Mouse (Mus musculus): ENCODE data around the gene Hrk. TPM values are rescaled to one million over a fixed set of nuclear protein-coding genes. Genes with fewer than 3 reads are reported as not detected.

Hrk gene
- polyA plus RNA-seq, 1 experiment from 2014 or later: 4.0 TPM

GRCm38 (mm10) chr5:118188356-118188755 is 23.9 kb downstream of the Hrk start:
- H3K36me3 ChIP-seq: no peaks in the 10 kb centered on the region
- H3K9ac ChIP-seq (replicated peaks): no peak overlapping the region
- H3K4me3 ChIP-seq (replicated peaks): no peak overlapping the region
- H3K27ac ChIP-seq (replicated peaks): no peak overlapping the region
- WGBS: 50% methylated on average over 6 of the region's 6 CpGs
- no peak for ATAC-seq (ENCODE audit: low FRiP score)
- H3K9me3 ChIP-seq (replicated peaks): no peaks in the 10 kb centered on the region
- no peak overlapping the region for H3K4me2 ChIP-seq
- H3K4me1 ChIP-seq: peaks cover 19% of the 10 kb centered on the region
- H3K27me3 ChIP-seq (replicated peaks): no peaks in the 10 kb centered on the region

GRCm38 (mm10) chr5:118190491-118190890 is 26.0 kb downstream of the Hrk start:
- no peaks in the 10 kb centered on the region for H3K9me3 ChIP-seq (replicated peaks)
- no peak overlapping the region for H3K9ac ChIP-seq (replicated peaks)
- ATAC-seq (ENCODE audit: low FRiP score): no peak
- no peaks in the 10 kb centered on the region for H3K36me3 ChIP-seq
- 91% methylated on average over 9 of the region's 9 CpGs for WGBS
- peaks cover 19% of the 10 kb centered on the region for H3K4me1 ChIP-seq
- H3K4me3 ChIP-seq (replicated peaks): no peak overlapping the region
- no peak overlapping the region for H3K27ac ChIP-seq (replicated peaks)
- H3K27me3 ChIP-seq (replicated peaks): 0 out of 2 replicates have a peak, but pooled peaks cover 3% of the 10 kb centered on the region
- no peak overlapping the region for H3K4me2 ChIP-seq

GRCm38 (mm10) chr5:118192221-118192620 is 27.8 kb downstream of the Hrk start:
- WGBS: 7% methylated on average over 18 of the region's 18 CpGs
- Histone ChIP-seq H3K9ac (replicated peaks) (no peak overlapping the region), H3K27ac (replicated peaks) (no peak overlapping the region), H3K4me3 (replicated peaks) (no peak overlapping the region), H3K36me3 (no peaks in the 10 kb centered on the region), H3K27me3 (replicated peaks) (0 out of 2 replicates have a peak, but pooled peaks cover 3% of the 10 kb centered on the region), H3K4me2 (no peak overlapping the region), H3K9me3 (replicated peaks) (no peaks in the 10 kb centered on the region), H3K4me1 (peaks cover 13% of the 10 kb centered on the region)
- ATAC-seq (ENCODE audit: low FRiP score): no peak

GRCm38 (mm10) chr5:118197421-118197820 is 33.0 kb downstream of the Hrk start:
- WGBS: 72% methylated on average over 13 of the region's 13 CpGs
- no peak for ATAC-seq (ENCODE audit: low FRiP score)
- H3K27ac ChIP-seq (replicated peaks): no peak overlapping the region

GRCm38 (mm10) chr5:118199670-118200069 is 35.2 kb downstream of the Hrk start:
- no peak overlapping the region for H3K27ac ChIP-seq (replicated peaks)
- WGBS: 57% methylated on average over 5 of the region's 5 CpGs
- H3K4me3 ChIP-seq (replicated peaks): no peak overlapping the region
- no peaks in the 10 kb centered on the region for H3K9me3 ChIP-seq (replicated peaks)
- no peak for ATAC-seq (ENCODE audit: low FRiP score)
- no peaks in the 10 kb centered on the region for H3K27me3 ChIP-seq (replicated peaks)
- no peak overlapping the region for H3K9ac ChIP-seq (replicated peaks)
- no peak overlapping the region for H3K4me2 ChIP-seq
- H3K4me1 ChIP-seq: no peaks in the 10 kb centered on the region
- H3K36me3 ChIP-seq: peaks cover 26% of the 10 kb centered on the region

More at GRCm38 (mm10) chr5:118197421-118197820, 33.0 kb downstream of the Hrk start:
- H3K36me3 ChIP-seq: peaks cover 24% of the 10 kb centered on the region
- H3K27me3 ChIP-seq (replicated peaks): 0 out of 2 replicates have a peak, but pooled peaks cover 3% of the 10 kb centered on the region
- H3K4me2 ChIP-seq: no peak overlapping the region
- no peak overlapping the region for H3K4me3 ChIP-seq (replicated peaks)
- no peaks in the 10 kb centered on the region for H3K9me3 ChIP-seq (replicated peaks)
- H3K4me1 ChIP-seq: peaks cover 7% of the 10 kb centered on the region; the same call in 1 of the 2 replicates
- no peak overlapping the region for H3K9ac ChIP-seq (replicated peaks)

- H3K27ac ChIP-seq (replicated peaks): no peak overlapping the region
- H3K4me3 ChIP-seq (replicated peaks): no peak overlapping the region
- H3K36me3 ChIP-seq: peaks cover 30% of the 10 kb centered on the region
- no peak for ATAC-seq (ENCODE audit: low FRiP score)
- WGBS: 37% methylated on average over 16 of the region's 16 CpGs
- no peaks in the 10 kb centered on the region for H3K9me3 ChIP-seq (replicated peaks)
- no peak overlapping the region for H3K9ac ChIP-seq (replicated peaks)
- H3K4me2 ChIP-seq: no peak overlapping the region
- peaks cover 15% of the 10 kb centered on the region for H3K4me1 ChIP-seq
- H3K27me3 ChIP-seq (replicated peaks): no peaks in the 10 kb centered on the region
Observed at GRCm38 (mm10) chr5:118204675-118205440, 40.4 kb downstream of the Hrk start.

- H3K9me3 ChIP-seq (replicated peaks): no peaks in the 10 kb centered on the region
- WGBS: 24% methylated on average over 8 of the region's 8 CpGs
- no peaks in the 10 kb centered on the region for H3K27me3 ChIP-seq (replicated peaks)
- H3K4me3 ChIP-seq (replicated peaks): no peak overlapping the region
- H3K4me1 ChIP-seq: peaks cover 15% of the 10 kb centered on the region
- H3K9ac ChIP-seq (replicated peaks): no peak overlapping the region
- no peak overlapping the region for H3K4me2 ChIP-seq
- no peak overlapping the region for H3K27ac ChIP-seq (replicated peaks)
- peaks cover 26% of the 10 kb centered on the region for H3K36me3 ChIP-seq
- no peak for ATAC-seq (ENCODE audit: low FRiP score)
Observed at GRCm38 (mm10) chr5:118205852-118206251, 41.4 kb downstream of the Hrk start.

GRCm38 (mm10) chr5:118214012-118214411 is 49.6 kb downstream of the Hrk start:
- Histone ChIP-seq H3K9me3 (replicated peaks) (no peaks in the 10 kb centered on the region), H3K4me1 (peaks cover 27% of the 10 kb centered on the region), H3K4me2 (peak overlapping the region; percentile 70), H3K36me3 (peaks cover 16% of the 10 kb centered on the region; the same call in 1 of the 2 replicates), H3K27me3 (replicated peaks) (no peaks in the 10 kb centered on the region), H3K4me3 (replicated peaks) (peak overlapping the region; percentile 32), H3K27ac (replicated peaks) (peak overlapping the region; percentile 70; the same call in 1 of the 2 replicates), H3K9ac (replicated peaks) (peak overlapping the region; percentile 44)
- ATAC-seq (ENCODE audit: low FRiP score): peak; percentile 31; the same call in 1 of the 2 replicates
- WGBS: 15% methylated on average over 5 of the region's 5 CpGs

GRCm38 (mm10) chr5:118214418-118215154 is 50.1 kb downstream of the Hrk start:
- ATAC-seq (ENCODE audit: low FRiP score): peak; percentile 76
- Histone ChIP-seq H3K27me3 (replicated peaks) (no peaks in the 10 kb centered on the region), H3K4me3 (replicated peaks) (peak overlapping the region; percentile 32), H3K9me3 (replicated peaks) (no peaks in the 10 kb centered on the region), H3K4me1 (peaks cover 27% of the 10 kb centered on the region), H3K36me3 (peaks cover 22% of the 10 kb centered on the region; the same call in 1 of the 2 replicates), H3K27ac (replicated peaks) (peak overlapping the region; percentile 70), H3K9ac (replicated peaks) (peak overlapping the region; percentile 44), H3K4me2 (peak overlapping the region; percentile 70)
- WGBS: 5% methylated on average over 24 of the region's 24 CpGs

- peak overlapping the region; percentile 58 for H3K27ac ChIP-seq (replicated peaks)
- peaks cover 37% of the 10 kb centered on the region for H3K36me3 ChIP-seq
- peak; percentile 19; the same call in 1 of the 2 replicates for ATAC-seq (ENCODE audit: low FRiP score)
- no peak overlapping the region for H3K9ac ChIP-seq (replicated peaks)
- H3K4me3 ChIP-seq (replicated peaks): no peak overlapping the region
- H3K9me3 ChIP-seq (replicated peaks): no peaks in the 10 kb centered on the region
- H3K4me2 ChIP-seq: no peak overlapping the region
- no peaks in the 10 kb centered on the region for H3K27me3 ChIP-seq (replicated peaks)
- WGBS: 38% methylated on average over 6 of the region's 6 CpGs
- peaks cover 27% of the 10 kb centered on the region for H3K4me1 ChIP-seq
Observed at GRCm38 (mm10) chr5:118217410-118217809, 53.0 kb downstream of the Hrk start.

- Histone ChIP-seq H3K27me3 (replicated peaks) (no peaks in the 10 kb centered on the region), H3K4me1 (0 out of 2 replicates have a peak, but pooled peaks cover 9% of the 10 kb centered on the region), H3K4me2 (no peak overlapping the region), H3K9me3 (replicated peaks) (no peaks in the 10 kb centered on the region), H3K9ac (replicated peaks) (no peak overlapping the region), H3K27ac (replicated peaks) (no peak overlapping the region), H3K4me3 (replicated peaks) (no peak overlapping the region), H3K36me3 (peaks cover 60% of the 10 kb centered on the region)
- WGBS: 38% methylated on average over 9 of the region's 9 CpGs
- 0 out of 2 replicates have a peak, but pooled peaks have one; percentile 14 for ATAC-seq (ENCODE audit: low FRiP score)
Observed at GRCm38 (mm10) chr5:118223142-118223757, 58.8 kb downstream of the Hrk start.

Measured in neural tube, embryonic 15.5 days (tissue).